Mouse (Mus musculus) embryonic fibroblast, embryonic 13.5 days (primary cell): ENCODE measurements around the gene Sart3. TPM values are rescaled to one million over a fixed set of nuclear protein-coding genes. Genes with fewer than 3 reads are reported as not detected.
A peak's percentile ranks its signal among the peaks of the same experiment; 100 is the strongest.

Source experiments
- H3K27ac ChIP-seq: 2 replicates; pipeline ENCODE4 v1.5.1; 2012; ENCODE audit warnings: low read length, control low read depth, inconsistent platforms; ENCODE audit not compliant: insufficient read depth
- H3K4me1 ChIP-seq: 2 replicates; pipeline ENCODE4 v1.6.1; 2011; ENCODE audit warnings: low read length; ENCODE audit not compliant: control insufficient read depth, insufficient read depth
- H3K4me3 ChIP-seq: 2 replicates; pipeline ENCODE4 v1.5.1; 2011; ENCODE audit warnings: mild to moderate bottlenecking, control low read depth, low read length; ENCODE audit not compliant: insufficient read depth
- CTCF ChIP-seq: IDR thresholded peaks from 2 replicates; pipeline ENCODE4 v1.5.1; 2011; ENCODE audit warnings: mild to moderate bottlenecking, control low read depth, low read length, moderate library complexity, borderline replicate concordance; ENCODE audit not compliant: insufficient read depth
- POLR2A ChIP-seq: IDR thresholded peaks from 2 replicates; pipeline ENCODE4 v1.6.1; 2011; ENCODE audit warnings: low read depth, mild to moderate bottlenecking, control low read depth, low read length, moderate library complexity
- polyA plus RNA-seq: library from polyadenylated mRNA; stranded (reverse); fragments of >200 nt; gene quantifications from 2 replicates; pipeline ENCODE4 v1.2.4, GENCODE M21; 2011; ENCODE audit warnings: low read depth; ENCODE audit not compliant: missing spikeins, insufficient read length

The Sart3 gene
- polyA plus RNA-seq, 1 experiment = 20.8 TPM

DNA sequence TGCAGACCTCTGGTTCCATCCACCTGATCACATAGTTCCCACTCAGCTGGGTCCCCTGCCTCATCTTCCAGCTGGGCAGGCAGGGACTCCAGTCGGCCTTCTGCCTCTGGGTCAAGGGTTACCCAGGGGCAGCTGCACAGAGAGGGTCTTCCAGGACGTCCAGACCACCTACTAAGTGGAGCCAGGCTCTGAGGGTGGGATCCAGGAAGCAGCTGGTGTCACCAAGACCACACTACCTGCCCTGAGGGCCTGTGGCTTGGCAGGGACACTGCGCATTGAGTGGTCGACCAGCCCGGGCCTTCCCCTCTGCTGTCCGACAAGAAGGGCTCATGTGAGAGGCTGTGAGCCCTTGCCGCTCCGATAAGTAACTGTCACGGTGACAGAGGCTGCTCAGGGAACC is 35.4 kb upstream of the Sart3 start:
- H3K27ac ChIP-seq = no peak overlapping the region
- TF ChIP-seq POLR2A (no peak), CTCF (no peak)
- no peak overlapping the region for H3K4me3 ChIP-seq
- H3K4me1 ChIP-seq = peaks cover 9% of the 10 kb centered on the region

DNA sequence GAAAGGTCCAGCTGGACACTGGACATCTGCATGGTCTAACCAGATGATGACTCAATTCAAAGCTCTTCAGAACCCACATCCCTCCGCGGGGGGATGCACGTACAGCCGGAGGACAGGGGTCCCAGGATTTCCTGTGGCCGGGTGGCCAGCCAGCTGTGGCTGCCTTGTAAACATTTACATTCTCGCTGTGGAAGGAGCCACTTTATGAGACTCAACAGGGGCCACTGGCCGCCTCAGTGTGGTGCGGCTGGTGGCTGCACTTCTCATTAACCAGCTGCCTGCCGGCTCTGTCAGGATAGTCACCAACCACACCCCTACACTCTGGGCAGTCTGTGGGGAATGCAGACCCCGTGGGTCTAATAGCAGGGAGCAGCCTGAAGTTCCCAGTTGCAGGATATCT is 34.1 kb upstream of the Sart3 start:
- TF ChIP-seq POLR2A (no peak), CTCF (no peak)
- Histone ChIP-seq H3K4me3 (no peak overlapping the region), H3K4me1 (peaks cover 9% of the 10 kb centered on the region), H3K27ac (no peak overlapping the region)

DNA sequence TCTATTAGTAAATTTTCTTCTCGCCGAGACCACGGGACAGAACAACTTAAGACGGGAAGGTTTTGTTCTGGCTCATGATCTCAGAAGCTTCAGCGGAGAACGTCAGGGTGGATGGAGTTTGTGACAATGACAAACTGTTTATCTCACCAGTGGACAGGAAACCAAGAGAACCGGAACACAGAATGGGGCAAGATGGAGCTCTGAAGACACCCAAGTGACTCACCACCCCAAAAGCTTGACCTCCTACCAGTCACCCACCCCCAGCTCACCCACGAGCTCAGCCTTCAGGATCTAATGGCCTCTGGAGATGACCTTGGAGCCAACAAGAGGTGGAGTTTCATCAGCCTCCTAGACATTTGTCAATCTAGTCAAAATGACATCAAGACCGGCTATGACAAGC is 33.0 kb upstream of the Sart3 start:
- peaks cover 9% of the 10 kb centered on the region for H3K4me1 ChIP-seq
- H3K27ac ChIP-seq = no peak overlapping the region
- TF ChIP-seq CTCF = no peak
- TF ChIP-seq POLR2A = no peak

DNA sequence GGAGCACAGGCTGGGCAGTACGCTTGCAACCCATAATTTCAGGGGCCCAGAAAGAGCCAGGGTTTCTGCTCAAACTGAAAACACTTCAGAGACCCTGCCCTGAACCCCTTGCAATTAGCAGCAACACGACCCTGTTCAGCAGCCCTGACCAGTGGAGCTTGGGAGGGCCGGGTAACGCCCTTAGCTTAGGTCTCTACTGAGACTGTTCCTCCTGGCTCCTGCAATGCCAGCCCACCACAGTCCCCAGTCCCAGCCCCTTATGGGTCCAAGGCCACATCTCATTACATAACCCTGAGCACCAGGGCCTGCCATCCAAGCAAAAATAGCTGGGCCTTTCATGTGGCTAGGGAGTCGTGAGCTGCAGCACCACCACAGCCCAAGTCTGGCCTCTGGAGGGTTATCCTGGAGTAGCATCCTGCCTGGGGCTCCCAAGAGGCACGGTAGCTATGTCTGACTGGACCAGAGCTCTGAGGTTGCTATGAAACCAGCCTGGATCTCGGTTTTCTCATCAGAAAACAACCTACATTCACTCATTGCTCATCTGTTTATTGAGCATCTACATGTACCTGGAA is 32.2 kb upstream of the Sart3 start:
- H3K4me1 ChIP-seq = peaks cover 9% of the 10 kb centered on the region
- no peak overlapping the region for H3K27ac ChIP-seq
- TF ChIP-seq POLR2A (no peak), CTCF (no peak)
- H3K4me3 ChIP-seq = no peak overlapping the region

More for the DNA sequence above, 33.0 kb upstream of the Sart3 start:
- H3K4me3 ChIP-seq = no peak overlapping the region

DNA sequence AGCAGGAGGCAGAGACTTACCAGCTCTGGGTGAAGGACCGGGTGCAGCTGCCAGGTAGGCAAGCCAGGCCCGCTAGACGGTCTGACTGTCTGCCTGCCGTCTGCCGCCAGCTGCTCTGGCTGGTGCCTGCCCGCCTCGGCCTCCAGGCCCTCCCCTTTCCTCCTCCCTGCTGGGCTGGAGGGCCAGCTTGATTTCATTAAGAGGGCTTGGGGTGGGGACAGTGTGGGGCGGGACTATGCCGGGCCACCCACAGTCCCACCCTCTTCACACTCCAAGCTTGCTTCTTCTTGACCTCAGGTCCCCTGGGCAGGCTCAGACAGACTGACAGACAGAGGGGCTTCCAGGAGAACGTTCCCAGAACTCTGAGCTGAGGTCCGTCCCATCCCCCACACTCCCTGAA is 28.0 kb upstream of the Sart3 start, which contains the start of gene Tmem119:
Tmem119 (minus strand) TSS at position 237 of the 400 bp plus-strand sequence.
- H3K4me1 ChIP-seq = peaks cover 9% of the 10 kb centered on the region; the same call in 1 of the 2 replicates
- H3K27ac ChIP-seq = peak within 1 kb of the TSS; percentile 62
- TF ChIP-seq POLR2A (peak; percentile 98), CTCF (no peak)
- peak within 1 kb of the TSS; percentile 43 for H3K4me3 ChIP-seq

DNA sequence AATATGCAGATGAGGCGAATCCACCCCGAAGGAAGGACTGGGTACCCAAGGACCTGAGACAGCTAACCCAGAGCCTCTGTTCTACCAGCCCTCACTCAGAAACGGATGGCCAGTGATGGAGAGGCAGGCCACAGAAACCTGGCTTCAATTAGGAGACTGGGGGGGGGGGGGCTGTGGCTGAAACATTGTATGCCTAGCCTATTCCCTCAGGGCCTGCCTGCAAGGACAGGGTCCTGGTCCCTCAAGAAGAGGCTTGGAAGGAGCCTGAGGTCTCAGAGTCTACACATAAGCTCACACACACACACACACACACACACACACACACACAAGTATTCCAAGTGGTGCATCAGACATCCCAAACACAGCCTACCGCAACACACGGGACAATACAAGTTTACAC is 27.4 kb upstream of the Sart3 start:
- Histone ChIP-seq H3K4me3 (peak overlapping the region; percentile 43), H3K4me1 (peaks cover 9% of the 10 kb centered on the region; the same call in 1 of the 2 replicates), H3K27ac (peak overlapping the region; percentile 62)
- TF ChIP-seq CTCF (no peak), POLR2A (no peak)

DNA sequence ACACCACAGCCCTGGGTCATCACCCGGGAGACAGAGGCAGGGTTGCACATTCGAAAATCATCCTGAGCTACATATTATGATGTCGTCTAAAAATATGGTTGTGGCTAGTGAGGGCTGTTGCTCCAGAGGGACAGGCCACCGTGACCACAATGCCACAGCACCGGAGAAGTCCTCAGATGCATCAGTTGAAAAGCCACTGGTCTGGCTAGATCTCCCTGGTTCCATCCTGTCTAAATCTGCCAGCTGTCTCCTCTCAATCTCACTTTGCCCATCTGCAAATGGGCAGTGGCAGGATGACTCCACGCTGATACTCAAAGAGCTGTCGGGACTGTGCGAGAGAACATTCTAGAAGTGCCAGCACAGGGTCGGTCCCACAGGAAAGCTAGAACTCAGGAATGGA is 26.2 kb upstream of the Sart3 start:
- H3K4me3 ChIP-seq = no peak overlapping the region; the same call in 1 of the 2 replicates
- H3K4me1 ChIP-seq = peaks cover 9% of the 10 kb centered on the region; the same call in 1 of the 2 replicates
- TF ChIP-seq CTCF (no peak), POLR2A (no peak)
- no peak overlapping the region for H3K27ac ChIP-seq

DNA sequence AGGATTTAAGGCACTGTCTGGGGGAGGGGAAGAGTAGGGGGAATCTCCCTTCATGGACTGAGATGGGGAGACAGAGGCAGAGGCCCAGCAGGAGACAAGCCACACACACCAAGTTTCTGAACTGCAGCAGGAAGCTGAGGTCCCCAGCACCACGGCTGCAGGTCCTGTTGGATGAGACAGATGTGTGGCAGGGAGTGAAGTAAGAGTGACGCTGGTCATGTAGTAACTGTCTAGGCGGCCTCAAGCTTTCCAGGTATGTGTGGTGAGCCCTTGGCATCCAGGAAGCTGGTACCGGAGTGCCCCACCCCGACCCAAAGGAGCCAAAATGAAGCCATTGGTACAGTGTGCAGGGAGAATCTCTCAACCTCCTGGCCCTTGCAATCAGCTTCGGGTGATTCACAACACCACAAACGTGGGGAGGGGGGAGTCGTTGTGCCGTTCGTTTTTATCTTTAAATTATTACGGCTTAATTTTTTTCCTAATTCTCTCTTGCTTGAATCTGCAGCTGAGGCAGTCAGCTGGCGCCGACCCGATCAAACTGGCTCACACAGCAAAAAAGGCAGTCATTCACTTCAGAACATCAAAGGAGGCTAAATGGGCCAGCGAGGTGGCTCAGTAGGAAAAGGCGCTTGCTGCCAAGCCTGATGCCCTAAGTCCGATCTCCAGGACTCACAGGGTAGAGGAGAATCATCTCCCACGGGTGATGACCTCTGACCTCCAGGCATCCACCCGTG is 25.0 kb upstream of the Sart3 start:
- H3K4me1 ChIP-seq = peaks cover 9% of the 10 kb centered on the region; the same call in 1 of the 2 replicates
- no peak for TF ChIP-seq CTCF
- no peak for TF ChIP-seq POLR2A
- peak overlapping the region; percentile 45 for H3K27ac ChIP-seq
- H3K4me3 ChIP-seq = peak overlapping the region; percentile 1; the same call in 1 of the 2 replicates

DNA sequence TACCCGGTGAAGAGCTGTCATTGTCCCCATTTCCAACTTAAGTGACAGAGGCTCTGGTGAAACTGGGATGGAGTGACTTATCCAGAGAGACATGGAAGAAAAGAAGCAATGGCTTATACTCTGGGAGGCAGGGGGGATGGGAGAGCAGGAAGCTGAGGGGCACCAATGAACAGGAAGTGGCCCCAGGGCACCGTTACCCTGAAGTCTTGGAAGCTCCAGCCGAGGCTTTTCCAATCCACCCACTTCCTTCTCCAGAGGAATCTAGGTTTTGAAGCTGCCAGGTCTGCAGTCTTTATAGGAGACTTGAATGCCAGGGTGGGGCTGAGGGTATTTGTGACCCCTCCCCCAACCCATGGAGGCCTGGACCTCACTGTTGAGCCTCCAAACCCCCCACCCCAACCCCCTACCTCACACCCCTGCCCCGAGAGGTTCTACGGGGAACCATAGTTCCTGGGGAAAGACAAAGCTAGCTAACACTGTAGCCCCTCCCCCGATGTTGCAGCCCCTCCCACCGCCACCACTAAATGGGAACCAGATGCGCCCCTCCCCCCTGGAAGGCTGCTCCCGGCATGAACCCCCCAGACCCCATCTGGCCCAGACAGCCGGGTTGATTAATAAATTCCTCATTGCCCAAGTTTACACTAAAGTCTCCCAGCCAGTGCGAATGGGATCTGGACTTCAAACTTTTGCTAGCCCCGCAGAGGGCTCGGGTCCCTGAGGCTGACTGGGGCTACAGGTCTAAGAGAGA is 24.3 kb upstream of the Sart3 start:
- Histone ChIP-seq H3K4me3 (peak overlapping the region; percentile 1; the same call in 1 of the 2 replicates), H3K27ac (peak overlapping the region; percentile 45), H3K4me1 (peaks cover 9% of the 10 kb centered on the region; the same call in 1 of the 2 replicates)
- no peak for TF ChIP-seq CTCF
- TF ChIP-seq POLR2A = peak; percentile 8; the same call in 1 of the 2 replicates
